Comparison of ENCODE assay signal across 8 mouse cellular contexts in genomic region chr1:90208503-90208860, GRCm38 (mm10). TPM values are rescaled to one million over a fixed set of nuclear protein-coding genes. Genes with fewer than 3 reads are reported as not detected.
DNase-seq lines count a peak whose midpoint lies in the region; ATAC-seq lines count a peak whose summit lies in the region.

No protein-coding gene starts in this region.

- peaks cover 30% of the 10 kb centered on the region for H3K4me1 ChIP-seq in brown adipose tissue, adult 24 weeks (ENCODE audit: control insufficient read depth, insufficient read depth, insufficient read length, low read length)
- H3K4me1 ChIP-seq in heart, embryonic 11.5 days (ENCODE audit: control insufficient read depth, insufficient read depth, low read length), result peaks cover 27% of the 10 kb centered on the region
- H3K4me1 ChIP-seq in midbrain, embryonic 11.5 days (ENCODE audit: control insufficient read depth, insufficient read depth, low read length), result peaks cover 38% of the 10 kb centered on the region

- DNase-seq in heart, adult 11 months, result peak; percentile 98
- DNase-seq in heart, postnatal 4 days, result no peak
- DNase-seq in midbrain, embryonic 11.5 days (ENCODE audit: low spot score, missing footprints), result no peak
- no peak for DNase-seq in embryo, embryonic 11 days
- no peak for DNase-seq in frontal cortex, adult 2 months (ENCODE audit: extremely low spot score in 1 of 2, low spot score in 1 of 2)
- DNase-seq in urinary bladder, adult 18-20 months (ENCODE audit: low spot score in 2 of 2), result no peak

- H3K9me3 ChIP-seq in heart, embryonic 11.5 days (replicated peaks; ENCODE audit: control insufficient read depth, low read length), result no peaks in the 10 kb centered on the region
- no peaks in the 10 kb centered on the region for H3K9me3 ChIP-seq in midbrain, embryonic 11.5 days (ENCODE audit: control insufficient read depth, low read length)

- H3K9ac ChIP-seq in heart, embryonic 11.5 days (ENCODE audit: low read depth, low read length), result peak overlapping the region; percentile 52; the same call in 1 of the 2 replicates
- H3K9ac ChIP-seq in midbrain, embryonic 11.5 days (ENCODE audit: low read length), result peak overlapping the region; percentile 21; the same call in 1 of the 2 replicates

- H3K27ac ChIP-seq in brown adipose tissue, adult 24 weeks (replicated peaks; ENCODE audit: low read depth, low read length), result peak overlapping the region; percentile 97
- no peak overlapping the region for H3K27ac ChIP-seq in heart, embryonic 11.5 days (ENCODE audit: low read depth, low read length)
- H3K27ac ChIP-seq in midbrain, embryonic 11.5 days (ENCODE audit: low read depth, low read length), result peak overlapping the region; percentile 56

- peaks cover 4% of the 10 kb centered on the region; the same call in 1 of the 2 replicates for H3K36me3 ChIP-seq in heart, embryonic 11.5 days (ENCODE audit: control insufficient read depth, insufficient read depth, low read length)
- H3K36me3 ChIP-seq in midbrain, embryonic 11.5 days (ENCODE audit: control insufficient read depth, insufficient read depth, low read length), result no peaks in the 10 kb centered on the region

- peak overlapping the region; percentile 50 for H3K4me3 ChIP-seq in brown adipose tissue, adult 24 weeks (ENCODE audit: insufficient read depth, low read depth, low read length)
- H3K4me3 ChIP-seq in heart, embryonic 11.5 days (ENCODE audit: low read depth, low read length), result peak overlapping the region; percentile 54
- peak overlapping the region; percentile 67 for H3K4me3 ChIP-seq in midbrain, embryonic 11.5 days (ENCODE audit: low read depth, low read length)

- WGBS in heart, embryonic 11.5 days (ENCODE audit: insufficient replicate concordance), result 67% methylated on average over 9 of the region's 9 CpGs
- 74% methylated on average over 9 of the region's 9 CpGs for WGBS in midbrain, embryonic 11.5 days

- peak overlapping the region; percentile 64 for H3K4me2 ChIP-seq in heart, embryonic 11.5 days
- peak overlapping the region; percentile 68 for H3K4me2 ChIP-seq in midbrain, embryonic 11.5 days

- H3K27me3 ChIP-seq in heart, embryonic 11.5 days (ENCODE audit: control insufficient read depth, insufficient read depth, low read length), result no peaks in the 10 kb centered on the region
- no peaks in the 10 kb centered on the region for H3K27me3 ChIP-seq in midbrain, embryonic 11.5 days (ENCODE audit: control insufficient read depth, insufficient read depth, low read length)

- ATAC-seq in heart, embryonic 11.5 days (replicated peaks; ENCODE audit: insufficient number of reproducible peaks, low FRiP score, low TSS enrichment), result no peak
- ATAC-seq in midbrain, embryonic 11.5 days (ENCODE audit: low FRiP score), result no peak

RNA-seq across cellular contexts. Expression of gene Ackr3, which starts 4.7 kb away (rescaled TPM):
- total RNA-seq in heart, postnatal 4 days (2021), result 10 to 100 TPM; 28.3 to 29.5 TPM
- polyA plus RNA-seq in brown adipose tissue, adult 24 weeks (2012; ENCODE audit: insufficient read depth, insufficient read length, missing spikeins), result 74.7 and 97.7 TPM in 2 replicates
- 45.3 and 50.2 TPM in 2 replicates for polyA plus RNA-seq in heart, embryonic 11.5 days (2014; fragmentation: Nextera tagmentation; extraction: Ambion mirVana)
- 28.4 and 29.4 TPM in 2 replicates for polyA plus RNA-seq in midbrain, embryonic 11.5 days (2014; fragmentation: Nextera tagmentation; extraction: Ambion mirVana)
- 18.6 and 20.4 TPM in 2 replicates for polyA plus RNA-seq in frontal cortex, adult 2 months (2012; rRNA removed)

RNA-seq across cellular contexts. Expression of gene Iqca, which starts 55.3 kb away (rescaled TPM):
- total RNA-seq in heart, postnatal 4 days (2021), result not detected
- polyA plus RNA-seq in brown adipose tissue, adult 24 weeks (2012; ENCODE audit: insufficient read depth, insufficient read length, missing spikeins), result not detected in 2 replicates
- polyA plus RNA-seq in heart, embryonic 11.5 days (2014; fragmentation: Nextera tagmentation; extraction: Ambion mirVana), result not detected in 2 replicates
- polyA plus RNA-seq in midbrain, embryonic 11.5 days (2014; fragmentation: Nextera tagmentation; extraction: Ambion mirVana), result 0.18 TPM in 1 of 2 replicates, not detected in the other
- polyA plus RNA-seq in frontal cortex, adult 2 months (2012; rRNA removed), result 0.56 and 0.92 TPM in 2 replicates
